Mouse (Mus musculus): ENCODE data around the gene Ninj1. TPM values are rescaled to one million over a fixed set of nuclear protein-coding genes. Genes with fewer than 3 reads are reported as not detected.

Gene Ninj1
- total RNA-seq, 2 experiments from 2014 or later: 24.4 to 26.4 TPM

DNA sequence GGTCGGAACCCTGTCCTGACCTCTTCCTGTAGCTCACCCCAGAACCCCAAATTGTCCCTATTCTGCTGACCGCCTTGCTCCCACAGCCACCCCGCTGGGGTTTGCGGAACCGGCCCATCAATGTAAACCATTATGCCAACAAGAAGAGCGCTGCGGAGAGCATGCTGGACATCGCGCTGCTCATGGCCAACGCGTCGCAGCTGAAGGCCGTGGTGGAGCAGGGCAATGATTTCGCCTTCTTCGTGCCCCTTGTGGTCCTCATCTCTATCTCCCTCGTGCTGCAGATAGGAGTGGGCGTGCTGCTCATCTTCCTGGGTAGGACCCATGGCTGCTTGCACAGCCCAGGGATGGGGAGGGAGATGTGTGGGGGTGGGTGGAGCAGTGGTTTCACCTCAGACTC, 6.4 kb downstream of the Ninj1 start:
- DNase-seq (ENCODE audit: low spot score in 2 of 2): no peak

GRCm38 (mm10) chr13:49194811-49195210, 7.5 kb downstream of the Ninj1 start:
- no peak for DNase-seq (ENCODE audit: low spot score in 2 of 2)

DNA sequence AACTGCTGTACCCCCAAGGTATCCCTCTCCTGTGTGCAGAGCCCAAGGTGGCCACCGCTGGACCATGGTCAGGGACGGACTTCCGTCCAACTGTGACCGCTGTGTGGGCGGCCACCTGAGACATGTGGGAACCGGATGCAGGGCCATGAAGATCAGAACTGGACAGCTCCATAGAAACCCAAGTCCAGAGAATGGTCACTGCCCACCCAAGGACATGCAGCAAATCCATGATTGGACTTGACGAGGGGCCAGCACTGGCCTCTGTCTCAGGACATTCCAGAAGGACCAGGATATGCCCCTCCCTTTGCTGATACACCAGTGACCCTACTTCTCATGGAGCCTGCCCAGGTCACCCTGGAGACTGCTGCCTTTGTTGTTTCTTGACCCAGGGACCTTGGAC, 8.4 kb downstream of the Ninj1 start:
- DNase-seq (ENCODE audit: low spot score in 2 of 2): no peak

DNA sequence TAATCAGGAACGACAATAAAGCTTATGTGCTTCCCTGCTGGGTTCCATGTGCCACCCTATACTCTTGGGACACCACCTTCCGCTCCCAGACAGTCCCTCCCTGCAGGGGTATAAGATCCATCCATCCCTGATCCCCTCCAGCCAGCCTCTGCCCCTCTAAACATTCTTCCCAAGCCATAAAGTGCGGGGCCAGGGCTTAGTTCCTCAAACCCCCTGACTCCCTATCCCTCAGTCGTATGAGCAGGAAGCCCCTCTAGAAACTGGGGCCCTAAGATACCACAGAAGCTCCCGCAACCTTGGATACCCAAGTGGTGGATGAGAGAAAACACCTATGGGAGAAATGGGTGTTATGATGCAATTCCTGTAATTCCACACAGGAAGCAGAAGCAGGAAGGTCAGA, 8.9 kb downstream of the Ninj1 start:
- DNase-seq (ENCODE audit: low spot score in 2 of 2): no peak

DNA sequence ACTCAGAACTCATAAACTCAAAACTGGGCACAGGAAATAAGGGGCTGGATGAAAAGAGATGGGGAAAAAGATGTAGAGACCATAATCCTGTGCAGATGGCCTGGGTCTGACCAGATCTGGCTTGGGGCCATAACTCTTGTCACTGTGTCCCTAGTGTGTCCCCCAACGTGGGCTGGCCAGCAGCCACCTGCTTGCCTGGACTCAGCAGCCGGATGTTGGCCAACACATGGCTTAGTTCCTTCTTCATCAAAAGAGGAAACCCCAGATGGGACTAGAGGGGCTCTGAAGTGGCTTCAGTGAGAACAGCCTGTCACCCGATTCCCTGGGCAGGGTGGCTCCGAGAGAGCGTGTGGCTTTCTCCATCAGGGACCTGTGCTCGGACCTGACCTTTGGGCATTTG, 9.5 kb downstream of the Ninj1 start:
- peak in 1 of 2 experiments; percentile 73 for DNase-seq (ENCODE audit: low spot score in 2 of 2)

DNA sequence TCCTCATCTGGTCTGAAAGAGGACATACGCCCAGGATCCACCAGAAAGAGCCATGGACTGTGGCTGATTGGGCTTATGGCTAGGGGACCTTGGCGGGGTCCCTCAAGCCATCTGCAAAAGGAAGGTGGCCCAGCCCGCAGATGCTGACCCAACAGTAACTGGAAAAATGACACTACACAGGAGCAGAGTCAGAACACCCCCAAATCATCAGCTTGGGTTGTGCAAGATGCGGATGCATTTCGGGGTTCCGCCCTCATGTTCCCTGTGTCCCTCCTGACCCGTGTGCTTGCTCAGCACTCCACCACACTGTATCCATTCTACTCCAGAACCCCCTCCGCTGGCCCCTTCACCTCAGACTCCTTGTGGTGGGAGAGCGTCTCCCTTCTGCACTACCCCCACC, 11.4 kb downstream of the Ninj1 start:
- no peak for DNase-seq (ENCODE audit: low spot score in 2 of 2)

- DNase-seq (ENCODE audit: low spot score in 2 of 2): no peak
These were observed 12.6 kb downstream of the Ninj1 start for GRCm38 (mm10) chr13:49199891-49200290.

DNA sequence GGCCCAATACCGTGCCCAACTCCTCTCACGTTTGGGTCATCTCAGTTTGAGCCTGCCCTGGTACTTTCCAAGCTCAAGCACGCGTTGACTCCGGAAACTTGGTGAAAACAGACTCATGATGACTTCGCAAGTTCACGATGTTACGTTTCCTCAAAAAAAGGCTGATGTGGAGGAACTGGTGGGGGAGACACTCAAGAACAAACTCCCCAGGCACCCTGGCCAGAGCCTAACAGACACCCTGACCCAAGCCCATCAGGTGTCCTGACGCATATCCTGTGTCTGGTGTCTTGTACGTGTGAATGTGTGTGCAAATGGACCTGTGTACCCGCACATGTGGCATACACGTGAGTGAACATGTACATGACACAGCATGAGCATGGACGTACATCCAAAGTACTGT, 13.4 kb downstream of the Ninj1 start:
- no peak for DNase-seq (ENCODE audit: low spot score in 2 of 2)

DNA sequence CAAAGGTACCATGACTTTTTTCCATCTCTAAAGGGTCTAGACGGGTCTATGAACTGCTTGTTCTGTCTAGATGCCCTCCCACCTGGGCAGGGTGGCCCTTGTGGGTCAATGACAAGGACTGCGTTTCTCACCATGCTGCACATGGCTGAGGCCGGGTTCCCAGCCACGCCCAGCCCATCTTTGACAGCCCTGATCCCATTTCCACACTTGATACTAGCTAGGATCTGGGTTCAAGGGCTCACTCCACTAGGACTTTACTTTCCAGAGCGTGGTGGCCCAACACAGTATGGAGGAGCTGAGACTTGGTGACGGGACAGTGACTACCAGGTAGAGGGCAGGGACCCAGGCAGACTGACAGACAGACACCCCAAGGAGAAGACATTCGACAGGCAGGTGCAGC, 15.3 kb downstream of the Ninj1 start:
- no peak for DNase-seq (ENCODE audit: low spot score in 2 of 2)

DNA sequence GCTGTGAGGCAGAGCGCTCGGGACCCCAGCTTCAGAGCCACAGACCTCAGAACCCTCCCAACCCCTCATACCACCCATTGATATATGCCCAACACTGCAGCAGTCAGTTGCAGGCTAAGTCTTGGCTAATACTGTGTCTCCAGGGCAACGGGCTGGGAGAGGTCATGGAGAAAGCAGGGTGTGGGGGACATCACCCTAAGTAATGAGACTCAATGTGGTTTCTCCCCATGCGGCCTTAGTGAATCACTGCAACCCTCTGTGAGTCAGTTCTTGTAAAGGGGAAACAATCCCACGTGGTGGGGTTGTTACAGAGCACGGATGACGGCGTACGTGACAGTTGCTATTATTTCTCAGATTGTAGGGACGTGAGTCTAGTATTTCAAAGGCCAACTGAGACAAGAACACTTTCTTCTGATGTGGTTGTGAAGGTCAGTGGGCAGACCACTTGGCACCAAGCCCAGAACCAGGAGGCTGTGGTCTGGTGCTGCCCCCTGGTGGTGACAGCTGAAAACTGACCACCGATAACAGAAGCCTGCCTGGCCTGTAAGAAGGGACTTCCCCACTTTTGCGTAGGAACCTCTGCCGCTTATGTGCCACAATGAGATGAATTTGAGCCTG, 18.2 kb downstream of the Ninj1 start:
- peak; percentile 82 to 86 for DNase-seq (ENCODE audit: low spot score in 2 of 2)

GRCm38 (mm10) chr13:49206341-49206740, 19.1 kb downstream of the Ninj1 start:
- DNase-seq (ENCODE audit: low spot score in 2 of 2): no peak

GRCm38 (mm10) chr13:49209306-49209705, 22.0 kb downstream of the Ninj1 start:
- DNase-seq (ENCODE audit: low spot score in 2 of 2): no peak

GRCm38 (mm10) chr13:49212711-49213500, 25.6 kb downstream of the Ninj1 start:
- no peak for DNase-seq (ENCODE audit: low spot score in 2 of 2)

GRCm38 (mm10) chr13:49213531-49213932, 26.2 kb downstream of the Ninj1 start:
- peak in 1 of 2 experiments; percentile 39 for DNase-seq (ENCODE audit: low spot score in 2 of 2)

DNA sequence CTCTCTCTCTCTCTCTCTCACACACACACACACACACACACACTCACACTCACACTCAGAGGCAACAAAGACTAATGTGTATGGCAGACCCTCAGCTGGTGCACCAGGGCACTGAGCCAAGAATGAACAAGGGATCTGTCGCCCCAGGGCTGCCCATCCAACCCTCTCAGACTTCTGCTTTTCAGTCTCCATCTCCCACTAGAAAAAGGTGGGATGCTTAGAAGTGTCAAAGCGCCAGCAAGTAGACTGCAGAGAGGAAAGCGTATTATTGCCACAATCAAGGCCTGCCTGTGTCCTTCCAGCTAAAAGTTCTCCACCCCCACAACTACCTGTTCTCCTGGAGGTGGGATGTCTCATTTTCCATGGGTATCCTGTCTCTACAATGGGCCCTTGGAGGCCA, 27.2 kb downstream of the Ninj1 start:
- DNase-seq (ENCODE audit: low spot score in 2 of 2): no peak

DNA sequence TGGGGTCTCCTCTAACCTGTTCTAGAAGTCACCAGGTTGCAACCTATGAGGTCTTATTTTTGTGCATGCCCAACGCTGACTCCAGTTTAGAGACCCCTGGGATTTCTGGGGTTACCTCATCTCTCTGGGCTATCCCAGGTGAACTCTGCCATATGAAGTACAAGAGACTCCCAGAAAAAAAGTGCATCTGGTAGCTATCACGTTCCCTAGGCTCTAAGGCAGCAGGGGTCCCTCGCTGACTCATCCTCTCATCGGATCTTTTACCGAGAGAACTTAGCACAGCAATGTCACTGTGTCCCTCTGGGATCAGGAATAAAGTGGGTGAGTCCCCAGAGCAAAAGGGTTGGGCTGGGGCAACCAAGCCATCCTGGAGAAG, 27.8 kb downstream of the Ninj1 start:
- no peak for DNase-seq (ENCODE audit: low spot score in 2 of 2)

DNA sequence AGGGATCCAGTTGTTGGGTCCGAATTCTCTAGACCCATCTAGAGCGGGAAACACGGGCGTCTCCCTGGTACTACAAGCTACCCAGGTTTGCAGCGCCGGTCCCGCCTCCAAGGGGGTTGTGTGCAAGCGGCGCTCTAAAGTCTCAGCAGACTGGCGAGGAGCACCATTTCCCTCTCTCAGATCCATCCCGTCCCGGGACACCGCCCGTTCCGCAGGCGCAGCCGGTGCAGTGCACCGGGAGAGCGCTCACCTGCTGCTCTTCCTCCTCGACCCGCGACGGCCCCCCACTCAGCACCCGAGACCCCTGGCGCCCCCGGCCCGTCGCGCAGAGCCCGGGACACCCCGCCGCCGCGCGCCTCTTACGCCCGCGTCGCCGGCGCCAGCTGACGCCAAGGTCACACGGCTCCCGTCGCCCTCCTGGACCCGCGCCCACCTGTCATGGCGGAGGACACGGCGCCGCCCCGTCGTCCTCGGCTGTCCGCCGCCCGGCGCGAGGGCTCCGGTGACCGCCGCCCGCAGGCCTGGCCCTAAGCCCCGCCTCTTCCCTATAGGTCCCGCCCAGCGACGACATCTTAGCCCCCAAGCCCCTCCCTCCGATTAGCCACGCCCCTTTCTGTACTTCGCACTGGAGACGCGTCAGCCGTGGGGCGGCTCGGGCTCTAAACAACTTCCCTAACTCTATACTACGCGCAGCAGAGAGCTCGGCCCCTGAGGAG, 28.4 kb downstream of the Ninj1 start, which contains the start of gene Card19:
Gene Card19, minus strand, starts transcription at position 534 of the 716 bp plus-strand sequence.
- DNase-seq (ENCODE audit: low spot score in 2 of 2): peak; percentile 86 to 92

DNA sequence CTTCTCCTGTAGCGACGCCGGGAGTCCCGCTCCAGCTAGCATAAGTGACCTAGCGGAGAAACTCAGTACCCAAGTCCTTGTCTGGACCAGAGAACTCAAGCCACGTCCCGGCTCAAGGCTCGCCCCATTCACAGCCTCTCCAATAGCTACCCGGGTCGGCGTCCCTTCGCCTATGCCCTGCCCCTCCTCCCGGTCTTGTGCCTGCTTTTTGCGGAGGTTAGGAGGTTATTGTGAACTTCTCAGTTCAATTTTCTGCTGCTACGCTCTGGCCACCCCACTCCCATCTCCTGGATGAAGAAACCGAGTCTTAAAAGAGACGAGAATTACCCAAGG, 28.9 kb downstream of the Ninj1 start:
- DNase-seq (ENCODE audit: low spot score in 2 of 2): no peak

DNA sequence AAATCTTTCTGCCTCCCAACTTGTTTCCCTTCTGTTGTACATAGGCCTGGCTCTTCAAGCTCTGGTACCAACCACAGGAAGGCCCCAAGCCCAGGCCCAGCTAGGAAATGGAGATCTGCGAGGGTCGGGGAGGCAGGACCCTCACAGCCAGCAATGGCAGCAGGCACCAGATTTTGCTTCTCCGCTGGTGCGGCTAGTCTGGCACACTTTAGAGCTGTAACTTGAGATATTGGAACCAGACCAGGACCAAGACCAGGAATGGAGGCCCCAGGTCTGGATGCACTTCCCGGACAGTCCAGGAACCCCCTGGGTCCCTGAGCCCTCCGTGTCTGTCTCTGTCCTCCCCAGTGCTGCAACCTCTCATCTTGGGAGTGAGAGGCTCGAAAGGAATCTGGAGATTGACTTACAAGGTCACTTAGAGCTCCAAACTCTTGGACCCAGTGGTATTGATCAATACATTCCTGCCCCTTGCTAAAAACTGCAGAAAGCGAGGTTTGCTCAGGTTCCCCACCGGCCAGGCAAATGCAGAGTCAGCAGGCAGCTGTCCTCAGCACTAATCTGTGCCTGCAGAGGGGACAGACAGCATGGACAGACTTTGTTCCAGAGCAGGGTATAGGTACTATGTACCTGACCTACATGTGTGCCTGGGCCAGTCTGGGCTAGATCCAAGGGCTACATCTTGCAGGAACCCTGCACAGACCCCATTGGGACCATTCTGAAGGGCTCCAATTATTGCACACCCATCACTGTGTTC, 29.7 kb downstream of the Ninj1 start:
- DNase-seq (ENCODE audit: low spot score in 2 of 2): no peak

GRCm38 (mm10) chr13:49218651-49219050, 31.4 kb downstream of the Ninj1 start:
- no peak for DNase-seq (ENCODE audit: low spot score in 2 of 2)

DNA sequence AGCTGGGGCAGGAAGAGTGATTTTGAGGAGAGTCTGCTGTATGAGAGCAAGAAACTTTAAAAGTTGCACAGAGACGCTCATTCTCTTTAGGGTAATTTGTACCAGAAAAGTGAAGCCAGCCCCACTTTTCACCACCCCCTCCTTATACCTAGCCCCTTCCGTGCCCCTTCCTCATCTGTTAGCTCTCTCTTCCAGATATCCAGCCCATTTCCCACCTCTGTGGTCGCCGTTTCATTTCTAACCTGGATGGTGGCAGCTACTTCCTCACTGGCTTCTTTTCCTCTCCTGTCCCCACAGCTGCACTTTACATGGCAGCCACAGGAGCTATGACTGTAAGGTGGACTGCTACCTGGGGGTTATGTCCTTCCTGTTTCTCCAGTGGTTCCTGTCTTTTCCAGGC, 32.1 kb downstream of the Ninj1 start:
- no peak for DNase-seq (ENCODE audit: low spot score in 2 of 2)

DNA sequence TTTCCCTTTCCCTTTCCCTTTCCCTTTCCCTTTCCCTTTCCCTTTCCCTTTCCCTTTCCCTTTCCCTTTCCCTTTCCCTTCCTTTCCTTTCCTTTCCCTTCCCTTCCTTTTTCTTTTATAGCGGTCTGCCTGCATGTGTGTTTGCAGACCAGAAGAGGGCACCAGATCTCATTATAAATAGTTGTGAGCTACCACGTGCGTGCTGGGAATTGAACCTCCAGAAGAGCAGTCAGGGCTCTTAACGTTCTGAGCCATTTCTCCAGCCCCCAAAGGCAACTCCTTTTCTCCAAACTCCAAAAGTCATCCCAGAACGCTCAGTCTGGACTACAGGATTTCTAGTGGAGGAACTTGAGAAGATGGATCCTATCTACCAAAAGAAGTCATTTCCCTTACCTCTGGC, 33.6 kb downstream of the Ninj1 start:
- no peak for DNase-seq (ENCODE audit: low spot score in 2 of 2)

All from layer of hippocampus, postnatal 14 days (tissue).